ENCODE assay signal across 30 mouse cellular contexts in genomic region chr7:127165607-127166493, GRCm38 (mm10). TPM values are rescaled to one million over a fixed set of nuclear protein-coding genes. Genes with fewer than 3 reads are reported as not detected.
A peak's percentile ranks its signal among the peaks of the same experiment; 100 is the strongest.
DNase-seq lines count a peak whose midpoint lies in the region; ATAC-seq and TF ChIP-seq lines count a peak whose summit lies in the region.
"Had no signal": no experiment of that assay in that cellular context is flagged by ENCODE, and none has a peak within 500 bp of the region (broad histone marks: within the 10 kb centered on the region; RNA-seq: fewer than 3 reads in every experiment).

No protein-coding gene starts in this region.

- no peak for TF ChIP-seq CTCF in thymus, adult 2 months (IDR thresholded peaks at IDR 0.05; ENCODE audit: borderline replicate concordance, control insufficient read depth, extremely low read depth, insufficient read depth, low read length, poor library complexity)
- TF ChIP-seq CTCF in MEL (IDR thresholded peaks at IDR 0.05 in 2 of 3, conservative IDR thresholded peaks at IDR 0.05 in 1 of 3; ENCODE audit: control insufficient read depth in 1 of 3, insufficient read depth in 1 of 3, low read depth in 2 of 3, low read length in 3 of 3, poor library complexity in 1 of 3, severe bottlenecking in 1 of 3): no peak

- H3K4me1 ChIP-seq in thymus, adult 2 months (replicated peaks; ENCODE audit: control insufficient read depth, insufficient read depth, low read length): peaks cover 11% of the 10 kb centered on the region
- H3K4me1 ChIP-seq in MEL (ENCODE audit: control insufficient read depth in 1 of 2, insufficient read depth in 2 of 2, low read length in 2 of 2): peaks cover 18 to 24% of the 10 kb centered on the region in 2 experiments
- no peaks in the 10 kb centered on the region for H3K4me1 ChIP-seq in intestine, embryonic 16.5 days (ENCODE audit: control insufficient read depth, insufficient read depth, low read length)
- H3K4me1 ChIP-seq: embryonic facial prominence, embryonic 13.5 days; forebrain, embryonic 12.5 days; heart, embryonic 12.5 days; midbrain, embryonic 15.5 days had no signal

- no peak for TF ChIP-seq RAD21 in MEL (IDR thresholded peaks at IDR 0.05; ENCODE audit: low read depth, low read length)

- no peak overlapping the region for H3K4me3 ChIP-seq in thymus, adult 2 months (ENCODE audit: control insufficient read depth, insufficient read depth, low read length)
- no peak overlapping the region for H3K4me3 ChIP-seq in MEL (ENCODE audit: control insufficient read depth in 1 of 2, insufficient read depth in 1 of 2, low read depth in 2 of 2, low read length in 2 of 2)
- no peak overlapping the region for H3K4me3 ChIP-seq in intestine, embryonic 16.5 days (ENCODE audit: low read length)
- H3K4me3 ChIP-seq: embryonic facial prominence, embryonic 13.5 days; erythroblast, embryonic 14.5 days; forebrain, embryonic 12.5 days; gastrocnemius, adult 2 months; heart, embryonic 12.5 days; liver, embryonic 13.5 days; midbrain, embryonic 15.5 days; myocyte had no signal

- no peak overlapping the region for H3K4me2 ChIP-seq in intestine, embryonic 16.5 days (ENCODE audit: low read depth, low read length)
- H3K4me2 ChIP-seq: embryonic facial prominence, embryonic 13.5 days; forebrain, embryonic 12.5 days; heart, embryonic 12.5 days; liver, embryonic 13.5 days; midbrain, embryonic 15.5 days had no signal

- H3K27me3 ChIP-seq in thymus, adult 2 months (ENCODE audit: control insufficient read depth, insufficient read depth, low read length): no peaks in the 10 kb centered on the region
- H3K27me3 ChIP-seq in MEL (ENCODE audit: control insufficient read depth in 1 of 2, insufficient read depth in 2 of 2, low read length in 2 of 2): no peaks in the 10 kb centered on the region
- H3K27me3 ChIP-seq in splenic B cell, adult 2 months (ENCODE audit: control insufficient read depth, insufficient read depth, low read length, poor library complexity, severe bottlenecking): no peaks in the 10 kb centered on the region
- no peaks in the 10 kb centered on the region for H3K27me3 ChIP-seq in intestine, embryonic 16.5 days (replicated peaks; ENCODE audit: control insufficient read depth, insufficient read depth, low read length)
- H3K27me3 ChIP-seq: forebrain, embryonic 12.5 days; heart, embryonic 12.5 days; liver, embryonic 13.5 days; midbrain, embryonic 15.5 days had no signal

- H3K9ac ChIP-seq in MEL (ENCODE audit: control insufficient read depth, low read depth, low read length, poor library complexity, severe bottlenecking): no peak overlapping the region
- no peak overlapping the region for H3K9ac ChIP-seq in intestine, embryonic 16.5 days (ENCODE audit: low read depth, low read length)
- H3K9ac ChIP-seq: embryonic facial prominence, embryonic 13.5 days; forebrain, embryonic 12.5 days; heart, embryonic 12.5 days; liver, embryonic 13.5 days; midbrain, embryonic 15.5 days had no signal

- H3K9me3 ChIP-seq in MEL (replicated peaks; ENCODE audit: insufficient read depth, low read length): no peaks in the 10 kb centered on the region
- no peaks in the 10 kb centered on the region for H3K9me3 ChIP-seq in intestine, embryonic 16.5 days (ENCODE audit: control insufficient read depth, low read length)
- H3K9me3 ChIP-seq: embryonic facial prominence, embryonic 13.5 days; forebrain, embryonic 12.5 days; liver, embryonic 13.5 days; midbrain, embryonic 15.5 days had no signal

- 72% methylated on average over 12 of the region's 12 CpGs for WGBS in thymus, adult 2 months
- 84% methylated on average over 12 of the region's 12 CpGs for WGBS in intestine, embryonic 16.5 days

- no peaks in the 10 kb centered on the region for H3K36me3 ChIP-seq in thymus, adult 2 months (ENCODE audit: control insufficient read depth, insufficient read depth, low read length)
- peaks cover 0 to 27% of the 10 kb centered on the region in 2 experiments; a peak in 2 of 4 replicates for H3K36me3 ChIP-seq in MEL (ENCODE audit: control insufficient read depth in 1 of 2, insufficient read depth in 2 of 2, low read length in 2 of 2)
- H3K36me3 ChIP-seq in splenic B cell, adult 2 months (ENCODE audit: control insufficient read depth, insufficient read depth, low read length, poor library complexity, severe bottlenecking): no peaks in the 10 kb centered on the region
- no peaks in the 10 kb centered on the region for H3K36me3 ChIP-seq in intestine, embryonic 16.5 days (ENCODE audit: control insufficient read depth, insufficient read depth, low read length)
- H3K36me3 ChIP-seq: embryonic facial prominence, embryonic 13.5 days; forebrain, embryonic 12.5 days; heart, embryonic 12.5 days; liver, embryonic 13.5 days; midbrain, embryonic 15.5 days had no signal

- no peak overlapping the region for H3K27ac ChIP-seq in thymus, adult 2 months (ENCODE audit: control insufficient read depth, insufficient read depth, low read length)
- H3K27ac ChIP-seq in MEL (ENCODE audit: control insufficient read depth, low read depth, low read length): 0 out of 2 replicates have a peak overlapping the region, but pooled peaks have one; percentile 16
- H3K27ac ChIP-seq in intestine, embryonic 16.5 days (ENCODE audit: low read length): no peak overlapping the region
- H3K27ac ChIP-seq: embryonic facial prominence, embryonic 13.5 days; forebrain, embryonic 12.5 days; gastrocnemius, adult 2 months; liver, embryonic 13.5 days; midbrain, embryonic 15.5 days had no signal

- H3K79me2 ChIP-seq in MEL (ENCODE audit: control insufficient read depth, insufficient read depth, low read length, poor library complexity): no peaks in the 10 kb centered on the region

- no peak for TF ChIP-seq POLR2A in thymus, adult 2 months (IDR thresholded peaks at IDR 0.05; ENCODE audit: control insufficient read depth, extremely low read depth, insufficient read depth, low read length, poor library complexity)
- no peak for TF ChIP-seq POLR2A in MEL (IDR thresholded peaks at IDR 0.05; ENCODE audit: control insufficient read depth in 1 of 2, insufficient read depth in 1 of 2, low read depth in 1 of 2, low read length in 2 of 2, poor library complexity in 1 of 2)

- DNase-seq in thymus, postnatal 0 days (ENCODE audit: low spot score): peak; percentile 31
- no peak for DNase-seq in thymus, adult 2 months
- no peak for DNase-seq in MEL (ENCODE audit: low read depth, low spot score)
- peak; percentile 64 for DNase-seq in splenic B cell, adult 2 months (ENCODE audit: low read depth, low spot score)
- no peak for DNase-seq in frontal cortex, postnatal 25 days (ENCODE audit: low spot score in 2 of 2)
- no peak for DNase-seq in left cerebral cortex, adult 18-20 months (ENCODE audit: low spot score in 2 of 2)
- DNase-seq: adrenal gland, adult 2 months; B cell, adult 2 months; cerebellum, adult 18-20 months; cerebellum, postnatal 36 days; embryo, embryonic 11 days; gastrocnemius, adult 2 months; heart, adult 18-20 months; heart, postnatal 10 days; kidney, adult 8-10 months; kidney, postnatal 10 days; liver, embryonic 13.5 days; lung, adult 2 months; right cerebral cortex, adult 18-20 months; right cerebral cortex, postnatal 4 days; thymus, postnatal 4 days had no signal

- peak; percentile 87 for ATAC-seq in inflammation-experienced regulatory T-cells, adult 6 months
- ATAC-seq in intestine, embryonic 16.5 days: no peak
- ATAC-seq: midbrain, embryonic 15.5 days had no signal

- TF ChIP-seq EP300 in MEL (IDR thresholded peaks at IDR 0.05; ENCODE audit: low read depth in 1 of 2, low read length in 2 of 2): no peak

RNA-seq across cellular contexts. Expression of gene Spn, which starts 28.2 kb away (rescaled TPM):
- 26.6 and 26.7 TPM in 2 replicates for polyA plus RNA-seq in thymus, postnatal 0 days (2015; fragmentation: Nextera tagmentation; extraction: Ambion mirVana)
- 135 and 157 TPM in 2 replicates for polyA plus RNA-seq in thymus, adult 2 months (2012; rRNA removed)
- total RNA-seq in MEL (2012; rRNA removed): 169 and 182 TPM in 2 replicates
- polyA plus RNA-seq in MEL (2012; ENCODE audit: insufficient read depth in 1 of 2, insufficient read length in 2 of 2, low read depth in 1 of 2, low replicate concordance in 2 of 2, missing spikeins in 1 of 2): 100 to 1,000 TPM; 135 to 184 TPM
- polyA plus RNA-seq in inflammation-experienced regulatory T-cells, adult 6 months (2017; shearing (Covaris generic)): 100 to 1,000 TPM; 105 to 226 (median 130) TPM
- 0.26 and 0.42 TPM in 2 replicates for polyA plus RNA-seq in intestine, embryonic 16.5 days (2015; fragmentation: Nextera tagmentation; extraction: Ambion mirVana)
- total RNA-seq in left cerebral cortex, adult 18-20 months (2021): under 1 TPM; 0.09 to 0.16 TPM
- polyA plus RNA-seq: neural tube, embryonic 14.5 days had no signal

RNA-seq across cellular contexts. Expression of gene Cd2bp2, which starts 30.0 kb away (rescaled TPM):
- polyA plus RNA-seq in thymus, postnatal 0 days (2015; fragmentation: Nextera tagmentation; extraction: Ambion mirVana): 59.5 and 62.0 TPM in 2 replicates
- polyA plus RNA-seq in thymus, adult 2 months (2012; rRNA removed): 63.4 and 67.2 TPM in 2 replicates
- 55.6 and 64.8 TPM in 2 replicates for total RNA-seq in MEL (2012; rRNA removed)
- 10 to 100 TPM in 1 of 2 experiments, not detected in 1; 56.7 TPM for polyA plus RNA-seq in MEL (2012; ENCODE audit: insufficient read depth in 1 of 2, insufficient read length in 2 of 2, low read depth in 1 of 2, low replicate concordance in 2 of 2, missing spikeins in 1 of 2)
- polyA plus RNA-seq in inflammation-experienced regulatory T-cells, adult 6 months (2017; shearing (Covaris generic)): 10 to 100 TPM; 43.2 to 56.9 (median 48.7) TPM
- polyA plus RNA-seq in intestine, embryonic 16.5 days (2015; fragmentation: Nextera tagmentation; extraction: Ambion mirVana): 42.2 and 43.3 TPM in 2 replicates
- 10 to 100 TPM; 88.0 to 90.2 TPM for total RNA-seq in left cerebral cortex, adult 18-20 months (2021)

RNA-seq across cellular contexts. Expression of gene Tbc1d10b, which starts 42.4 kb away (rescaled TPM):
- 20.5 and 27.4 TPM in 2 replicates for polyA plus RNA-seq in thymus, postnatal 0 days (2015; fragmentation: Nextera tagmentation; extraction: Ambion mirVana)
- 70.3 and 81.3 TPM in 2 replicates for polyA plus RNA-seq in thymus, adult 2 months (2012; rRNA removed)
- total RNA-seq in MEL (2012; rRNA removed): 37.4 and 43.3 TPM in 2 replicates
- 10 to 100 TPM in 1 of 2 experiments, not detected in 1; 70.3 TPM for polyA plus RNA-seq in MEL (2012; ENCODE audit: insufficient read depth in 1 of 2, insufficient read length in 2 of 2, low read depth in 1 of 2, low replicate concordance in 2 of 2, missing spikeins in 1 of 2)
- polyA plus RNA-seq in inflammation-experienced regulatory T-cells, adult 6 months (2017; shearing (Covaris generic)): 10 to 100 TPM; 13.2 to 16.6 (median 13.6) TPM
- 15.5 and 18.4 TPM in 2 replicates for polyA plus RNA-seq in intestine, embryonic 16.5 days (2015; fragmentation: Nextera tagmentation; extraction: Ambion mirVana)
- total RNA-seq in left cerebral cortex, adult 18-20 months (2021): 10 to 100 TPM; 90.8 to 94.1 TPM

RNA-seq across cellular contexts. Expression of gene Mylpf, which starts 42.8 kb away (rescaled TPM):
- 67.7 and 68.9 TPM in 2 replicates for polyA plus RNA-seq in thymus, postnatal 0 days (2015; fragmentation: Nextera tagmentation; extraction: Ambion mirVana)
- 10.7 and 12.3 TPM in 2 replicates for polyA plus RNA-seq in thymus, adult 2 months (2012; rRNA removed)
- 8.3 and 11.2 TPM in 2 replicates for total RNA-seq in MEL (2012; rRNA removed)
- 1 to 10 TPM in 1 of 2 experiments, not detected in 1; 9.1 TPM for polyA plus RNA-seq in MEL (2012; ENCODE audit: insufficient read depth in 1 of 2, insufficient read length in 2 of 2, low read depth in 1 of 2, low replicate concordance in 2 of 2, missing spikeins in 1 of 2)
- polyA plus RNA-seq in inflammation-experienced regulatory T-cells, adult 6 months (2017; shearing (Covaris generic)): 10 to 100 TPM; 23.0 to 25.8 (median 23.4) TPM
- 20.3 and 21.0 TPM in 2 replicates for polyA plus RNA-seq in intestine, embryonic 16.5 days (2015; fragmentation: Nextera tagmentation; extraction: Ambion mirVana)
- 1 to 10 TPM; 2.1 to 3.0 TPM for total RNA-seq in left cerebral cortex, adult 18-20 months (2021)
- polyA plus RNA-seq: adrenal gland, adult 2 months had no signal

RNA-seq across cellular contexts. Expression of gene Qprt, which starts 43.8 kb away (rescaled TPM):
- 0.99 and 1.4 TPM in 2 replicates for polyA plus RNA-seq in thymus, postnatal 0 days (2015; fragmentation: Nextera tagmentation; extraction: Ambion mirVana)
- polyA plus RNA-seq in thymus, adult 2 months (2012; rRNA removed): 8.0 and 10.1 TPM in 2 replicates
- total RNA-seq in MEL (2012; rRNA removed): 2.5 and 2.7 TPM in 2 replicates
- 1 to 10 TPM in 1 of 2 experiments, not detected in 1; 3.7 TPM for polyA plus RNA-seq in MEL (2012; ENCODE audit: insufficient read depth in 1 of 2, insufficient read length in 2 of 2, low read depth in 1 of 2, low replicate concordance in 2 of 2, missing spikeins in 1 of 2)
- polyA plus RNA-seq in inflammation-experienced regulatory T-cells, adult 6 months (2017; shearing (Covaris generic)): 10 to 100 TPM in 2 of 3 experiments, 1 to 10 TPM in 1; 7.8 to 15.5 (median 15.0) TPM
- polyA plus RNA-seq in intestine, embryonic 16.5 days (2015; fragmentation: Nextera tagmentation; extraction: Ambion mirVana): 4.9 and 6.8 TPM in 2 replicates
- under 1 TPM; 0.54 to 0.63 TPM for total RNA-seq in left cerebral cortex, adult 18-20 months (2021)
- polyA plus RNA-seq: neural tube, embryonic 14.5 days had no signal

Comparison
In these comparisons a context has a peak if more than half of its experiments do, and no peak if none do; other contexts are left out.
1. DNase-seq: peak in thymus, postnatal 0 days (single experiment) and splenic B cell, adult 2 months (single experiment); none in thymus, adult 2 months (single experiment), MEL (single experiment), frontal cortex, postnatal 25 days (0 of 2) and left cerebral cortex, adult 18-20 months (0 of 2).
2. RNA of gene Spn, which starts 28.2 kb away (polyA plus RNA-seq): 135 to 184 TPM in MEL, 135 to 157 TPM in thymus, adult 2 months, 105 to 226 TPM in inflammation-experienced regulatory T-cells, adult 6 months and 26.6 to 26.7 TPM in thymus, postnatal 0 days; 0.26 to 0.42 TPM in intestine, embryonic 16.5 days; every median in the first group is over 10 times any median in the second.